Mouse (Mus musculus): ENCODE measurements around the gene Gm20605. TPM values are rescaled to one million over a fixed set of nuclear protein-coding genes. Genes with fewer than 3 reads are reported as not detected.

Gene Gm20605
- polyA plus RNA-seq (2012; fragmentation: generic; extraction: Trizol), result 1 to 10 TPM; 1.4 to 6.0 TPM

GRCm38 (mm10) chr5:137628498-137629305 lies at the start of gene Gm20605, which contains the start of the genes Fbxo24 and Lrch4:
Gene Gm20605 (plus strand): TSS chr5:137629175.
Gene Fbxo24 (minus strand): TSS chr5:137629002.
Gene Lrch4 (plus strand): TSS chr5:137629121.

GRCm38 (mm10) chr5:137600619-137601364 lies 28.2 kb upstream of the Gm20605 start, which contains the start of gene Mospd3:
Gene Mospd3 (minus strand): TSS chr5:137601058.

GRCm38 (mm10) chr5:137613550-137613949 lies 15.4 kb upstream of the Gm20605 start, which contains the start of gene Pcolce:
Gene Pcolce (minus strand): TSS chr5:137613784.

GRCm38 (mm10) chr5:137641054-137641453 lies 12.1 kb downstream of the Gm20605 start, which contains the start of gene Sap25:
Gene Sap25 (plus strand): TSS chr5:137641334.

GRCm38 (mm10) chr5:137645652-137646091 lies 16.7 kb downstream of the Gm20605 start, which contains the start of gene Irs3:
Gene Irs3 (minus strand): TSS chr5:137645714.

GRCm38 (mm10) chr5:137684294-137685123 lies 55.5 kb downstream of the Gm20605 start, which contains the start of gene Agfg2:
Gene Agfg2 (minus strand): TSS chr5:137684726.

Other genes with a start within 250 kb of the Gm20605 start
- under 1 TPM; 0.06 to 0.25 TPM for gene Zan, start 152.1 kb upstream of the Gm20605 start, polyA plus RNA-seq (2012; fragmentation: generic; extraction: Trizol)
- gene Pop7, start 126.7 kb upstream of the Gm20605 start, polyA plus RNA-seq (2012; fragmentation: generic; extraction: Trizol), result 10 to 100 TPM; 44.2 to 57.6 TPM
- 10 to 100 TPM in 1 of 2 experiments, 1 to 10 TPM in 1; 2.8 to 14.6 TPM for gene Gigyf1, start 110.6 kb upstream of the Gm20605 start, polyA plus RNA-seq (2012; fragmentation: generic; extraction: Trizol)
- not detected for gene Epo, start 95.9 kb upstream of the Gm20605 start, polyA plus RNA-seq (2012; fragmentation: generic; extraction: Trizol)
- 100 to 1,000 TPM; 814 to 936 TPM for gene Gnb2, start 95.7 kb upstream of the Gm20605 start, polyA plus RNA-seq (2012; fragmentation: generic; extraction: Trizol)
- not detected for gene Actl6b, start 75.7 kb upstream of the Gm20605 start, polyA plus RNA-seq (2012; fragmentation: generic; extraction: Trizol)
- gene Tfr2, start 59.3 kb upstream of the Gm20605 start, polyA plus RNA-seq (2012; fragmentation: generic; extraction: Trizol), result under 1 TPM in 1 of 2 experiments, not detected in 1; 0.06 TPM
- gene Mospd3, start 28.1 kb upstream of the Gm20605 start, polyA plus RNA-seq (2012; fragmentation: generic; extraction: Trizol), result 100 to 1,000 TPM in 1 of 2 experiments, 10 to 100 TPM in 1; 60.1 to 124 TPM
- gene Pcolce, start 15.4 kb upstream of the Gm20605 start, polyA plus RNA-seq (2012; fragmentation: generic; extraction: Trizol), result 1,000 to 10,000 TPM; 1,118 to 1,655 TPM
- gene Fbxo24, start 173 bp upstream of the Gm20605 start, polyA plus RNA-seq (2012; fragmentation: generic; extraction: Trizol), result under 1 TPM; 0.23 to 0.85 TPM
- gene Lrch4, start 54 bp upstream of the Gm20605 start, polyA plus RNA-seq (2012; fragmentation: generic; extraction: Trizol), result 10 to 100 TPM; 14.3 to 16.6 TPM
- 1 to 10 TPM; 1.8 to 9.1 TPM for gene Sap25, start 12.2 kb downstream of the Gm20605 start, polyA plus RNA-seq (2012; fragmentation: generic; extraction: Trizol)
- under 1 TPM; 0.02 to 0.06 TPM for gene Irs3, start 16.5 kb downstream of the Gm20605 start, polyA plus RNA-seq (2012; fragmentation: generic; extraction: Trizol)
- 10 to 100 TPM in 1 of 2 experiments, 1 to 10 TPM in 1; 6.6 to 11.1 TPM for gene Agfg2, start 55.6 kb downstream of the Gm20605 start, polyA plus RNA-seq (2012; fragmentation: generic; extraction: Trizol)
- 1 to 10 TPM; 1.7 to 6.6 TPM for gene Nyap1, start 112.4 kb downstream of the Gm20605 start, polyA plus RNA-seq (2012; fragmentation: generic; extraction: Trizol)
- 10 to 100 TPM; 42.1 to 98.9 TPM for gene Tsc22d4, start 116.6 kb downstream of the Gm20605 start, polyA plus RNA-seq (2012; fragmentation: generic; extraction: Trizol)
- gene Ppp1r35, start 149.7 kb downstream of the Gm20605 start, polyA plus RNA-seq (2012; fragmentation: generic; extraction: Trizol), result 10 to 100 TPM; 32.9 to 38.5 TPM
- gene Mepce, start 158.5 kb downstream of the Gm20605 start, polyA plus RNA-seq (2012; fragmentation: generic; extraction: Trizol), result 10 to 100 TPM; 34.7 to 57.8 TPM
- 1 to 10 TPM in 1 of 2 experiments, under 1 TPM in 1; 0.36 to 7.1 TPM for gene Zcwpw1, start 158.6 kb downstream of the Gm20605 start, polyA plus RNA-seq (2012; fragmentation: generic; extraction: Trizol)
- not detected for gene Pilra, start 207.1 kb downstream of the Gm20605 start, polyA plus RNA-seq (2012; fragmentation: generic; extraction: Trizol)
- gene Pilrb1, start 228.9 kb downstream of the Gm20605 start, polyA plus RNA-seq (2012; fragmentation: generic; extraction: Trizol), result under 1 TPM in 1 of 2 experiments, not detected in 1; 0.15 TPM
- gene Pilrb2, start 242.6 kb downstream of the Gm20605 start, polyA plus RNA-seq (2012; fragmentation: generic; extraction: Trizol), result under 1 TPM in 1 of 2 experiments, not detected in 1; 0.04 TPM